Comparison of ENCODE assay signal across 16 mouse cellular contexts in the genomic region with DNA sequence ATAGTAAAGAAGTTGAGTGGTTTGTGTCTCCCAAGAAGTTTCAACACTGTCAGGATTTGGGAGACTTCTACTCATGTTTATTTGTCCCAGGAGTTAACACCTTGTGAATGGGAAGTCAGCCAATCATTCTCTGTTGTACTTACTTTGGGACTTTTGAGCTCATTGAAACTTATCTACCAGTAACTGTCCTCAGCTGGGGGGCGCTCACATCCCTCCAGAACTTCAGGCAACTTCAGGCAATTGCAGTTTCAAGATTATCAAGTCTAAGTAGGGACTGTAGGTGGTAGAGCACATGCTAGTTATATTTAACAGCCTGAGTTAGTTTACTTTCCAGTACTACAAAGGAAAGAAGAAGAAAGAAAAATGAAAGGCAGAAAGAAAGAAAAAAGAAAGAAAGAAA. TPM values are rescaled to one million over a fixed set of nuclear protein-coding genes. Genes with fewer than 3 reads are reported as not detected.
A peak's percentile ranks its signal among the peaks of the same experiment; 100 is the strongest.
DNase-seq lines count a peak whose midpoint lies in the region; TF ChIP-seq lines count a peak whose summit lies in the region.
"Had no signal": no experiment of that assay in that cellular context is flagged by ENCODE, and none has a peak within 500 bp of the region (broad histone marks: within the 10 kb centered on the region; RNA-seq: fewer than 3 reads in every experiment).

No protein-coding gene starts in this region.

- DNase-seq in thymus, adult 2 months = peak; percentile 37
- DNase-seq in thymus, adult 18-20 months = no peak
- DNase-seq in splenic B cell, adult 2 months (ENCODE audit: low read depth, low spot score) = peak; percentile 31
- peak; percentile 39 to 40 for DNase-seq in thymus, postnatal 36 days
- no peak for DNase-seq in kidney, adult 9 months
- no peak for DNase-seq in lung, postnatal 25 days (ENCODE audit: low spot score)
- DNase-seq: adrenal gland, postnatal 14 days; cerebellum, adult 11-12 months; cerebellum, adult 9-10 months; cerebellum, postnatal 25 days; heart, adult 18-20 months had no signal

- peaks cover 3% of the 10 kb centered on the region for H3K4me1 ChIP-seq in thymus, adult 2 months (replicated peaks; ENCODE audit: control insufficient read depth, insufficient read depth, low read length)
- H3K4me1 ChIP-seq: embryonic facial prominence, embryonic 12.5 days; forebrain, embryonic 15.5 days; heart, embryonic 12.5 days had no signal

- no peak for TF ChIP-seq POLR2A in thymus, adult 2 months (IDR thresholded peaks at IDR 0.05; ENCODE audit: control insufficient read depth, extremely low read depth, insufficient read depth, low read length, poor library complexity)

- H3K27ac ChIP-seq in thymus, adult 2 months (ENCODE audit: control insufficient read depth, insufficient read depth, low read length) = no peak overlapping the region
- H3K27ac ChIP-seq: embryonic facial prominence, embryonic 12.5 days; forebrain, embryonic 15.5 days; hindbrain, embryonic 10.5 days; hindbrain, embryonic 14.5 days had no signal

- TF ChIP-seq CTCF in thymus, adult 2 months (IDR thresholded peaks at IDR 0.05; ENCODE audit: borderline replicate concordance, control insufficient read depth, extremely low read depth, insufficient read depth, low read length, poor library complexity) = no peak

- H3K4me3 ChIP-seq in thymus, adult 2 months (ENCODE audit: control insufficient read depth, insufficient read depth, low read length) = no peak overlapping the region
- H3K4me3 ChIP-seq: embryonic facial prominence, embryonic 12.5 days; forebrain, embryonic 15.5 days; heart, embryonic 12.5 days; hindbrain, embryonic 10.5 days had no signal

- H3K27me3 ChIP-seq in thymus, adult 2 months (ENCODE audit: control insufficient read depth, insufficient read depth, low read length) = no peaks in the 10 kb centered on the region
- H3K27me3 ChIP-seq in splenic B cell, adult 2 months (ENCODE audit: control insufficient read depth, insufficient read depth, low read length, poor library complexity, severe bottlenecking) = no peaks in the 10 kb centered on the region
- H3K27me3 ChIP-seq: heart, embryonic 12.5 days had no signal

- 73% methylated on average over 1 of the region's 1 CpGs for WGBS in thymus, adult 2 months

- no peaks in the 10 kb centered on the region for H3K36me3 ChIP-seq in thymus, adult 2 months (ENCODE audit: control insufficient read depth, insufficient read depth, low read length)
- no peaks in the 10 kb centered on the region for H3K36me3 ChIP-seq in splenic B cell, adult 2 months (ENCODE audit: control insufficient read depth, insufficient read depth, low read length, poor library complexity, severe bottlenecking)
- H3K36me3 ChIP-seq: embryonic facial prominence, embryonic 12.5 days; forebrain, embryonic 15.5 days; heart, embryonic 12.5 days; hindbrain, embryonic 10.5 days had no signal

RNA-seq across cellular contexts. Expression of gene Tlr7, which starts 6.6 kb away (rescaled TPM):
- 1.8 and 2.5 TPM in 2 replicates for polyA plus RNA-seq in thymus, adult 2 months (2012; rRNA removed)

RNA-seq across cellular contexts. Expression of gene Prps2, which starts 58.8 kb away (rescaled TPM):
- 141 and 187 TPM in 2 replicates for polyA plus RNA-seq in thymus, adult 2 months (2012; rRNA removed)

RNA-seq across cellular contexts. Expression of gene Tlr8, which starts 59.6 kb away (rescaled TPM):
- polyA plus RNA-seq in thymus, adult 2 months (2012; rRNA removed) = 1.1 and 1.6 TPM in 2 replicates

Comparison
In these comparisons a context has a peak if more than half of its experiments do, and no peak if none do; other contexts are left out.
1. DNase-seq: peak in thymus, adult 2 months (single experiment), splenic B cell, adult 2 months (single experiment) and thymus, postnatal 36 days (2 of 2); none in thymus, adult 18-20 months (0 of 2), kidney, adult 9 months (single experiment) and lung, postnatal 25 days (single experiment).